Mouse (Mus musculus): ENCODE results near the gene Zmynd15. TPM values are rescaled to one million over a fixed set of nuclear protein-coding genes. Genes with fewer than 3 reads are reported as not detected.

Gene Zmynd15
- total RNA-seq, 1 experiment, result 0.54 TPM

DNA sequence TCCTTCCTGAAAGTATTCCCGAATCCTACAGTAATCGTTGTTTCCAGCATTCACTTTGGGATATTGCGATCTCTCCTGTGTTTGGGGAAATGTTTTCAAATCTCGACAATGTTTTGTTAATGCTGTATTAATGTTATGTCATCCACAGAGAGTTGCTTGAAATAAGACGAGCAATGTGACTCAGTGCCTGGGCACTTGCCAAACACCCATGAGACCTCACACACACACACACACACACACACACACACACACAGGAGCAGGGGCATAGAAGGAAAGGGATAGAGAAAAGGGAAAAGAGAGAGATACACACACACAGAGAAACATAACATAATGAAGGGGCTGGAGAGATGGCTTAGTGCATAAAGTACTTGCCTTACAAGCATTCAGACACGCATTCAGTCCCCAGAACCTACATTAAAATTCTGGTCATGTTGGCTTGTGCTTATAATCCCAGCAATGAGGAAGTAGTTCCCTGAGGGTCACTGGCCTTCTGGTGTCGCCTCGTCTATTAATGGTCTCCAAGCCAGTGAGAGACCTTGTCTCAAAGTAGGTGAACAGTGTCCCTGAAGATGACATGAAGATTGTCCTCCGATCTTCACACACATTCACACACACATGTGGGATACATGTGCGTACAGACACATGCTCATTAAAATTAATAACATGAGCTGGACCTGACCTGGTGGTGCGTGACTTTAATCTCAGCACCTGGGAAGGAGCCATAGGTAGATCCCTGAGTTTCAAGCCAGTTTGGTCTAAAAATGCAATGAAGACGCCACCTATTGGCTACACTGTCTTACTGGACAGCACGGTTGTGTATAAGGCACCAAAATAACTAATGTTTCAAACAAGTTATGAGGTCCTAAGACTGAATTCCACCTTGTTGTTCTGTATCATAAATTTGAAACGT, 40.6 kb downstream of the Zmynd15 start:
- H3K4me3 ChIP-seq (ENCODE audit: insufficient read depth in 1 of 2, low read depth in 1 of 2, low read length in 2 of 2, poor library complexity in 1 of 2, severe bottlenecking in 1 of 2), result no peak overlapping the region
- no peaks in the 10 kb centered on the region for H3K36me3 ChIP-seq (ENCODE audit: control insufficient read depth, insufficient read depth, low read length, poor library complexity, severe bottlenecking)
- H3K4me1 ChIP-seq (ENCODE audit: control insufficient read depth in 2 of 2, insufficient read depth in 2 of 2, low read length in 2 of 2, poor library complexity in 1 of 2), result peaks cover 0 to 2% of the 10 kb centered on the region in 2 experiments; a peak in 2 of 4 replicates
- no peak overlapping the region for H3K27ac ChIP-seq (ENCODE audit: insufficient read depth, low read depth, low read length, poor library complexity, severe bottlenecking)
- in situ Hi-C loops (cut with MboI; ENCODE audit: low sequenced_read_pairs in 2 of 2, unreplicated experiment in 2 of 2), result loop anchor here in 1 of 2 experiments (5.0 kb wide), 1 partner anchor 83 kb away; no protein-coding TSS in a partner anchor
- DNase-seq (ENCODE audit: low read depth, low spot score), result no peak
- H3K9ac ChIP-seq (ENCODE audit: insufficient read depth, low read depth, low read length, poor library complexity, severe bottlenecking), result no peak overlapping the region
- TF ChIP-seq MAFK (IDR thresholded peaks at IDR 0.05; ENCODE audit: insufficient read depth, low read depth, low read length), result no peak
- no peak for TF ChIP-seq HCFC1 (IDR thresholded peaks at IDR 0.05; ENCODE audit: borderline replicate concordance, insufficient read depth, low read length)
- H3K9me3 ChIP-seq (ENCODE audit: control insufficient read depth, insufficient read depth, low read depth, low read length), result no peaks in the 10 kb centered on the region

DNA sequence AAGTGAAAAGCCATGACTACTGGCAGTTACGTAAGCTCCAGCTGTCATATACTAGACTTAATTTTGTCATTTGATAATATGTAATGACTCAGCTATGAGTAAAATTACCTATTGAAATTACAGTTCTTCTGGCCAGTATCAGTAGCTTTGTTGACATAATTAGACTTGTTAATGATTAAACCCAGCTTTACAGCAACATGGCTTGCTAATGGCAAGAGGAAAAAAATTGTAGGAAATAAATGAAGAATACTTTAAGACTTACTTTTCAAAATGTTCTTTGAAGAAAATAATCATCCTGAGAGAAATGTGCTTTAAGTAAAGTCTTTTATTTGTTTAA, 41.2 kb downstream of the Zmynd15 start:
- in situ Hi-C loops (cut with MboI; ENCODE audit: low sequenced_read_pairs in 2 of 2, unreplicated experiment in 2 of 2), result loop anchor here in 1 of 2 experiments (5.0 kb wide), 1 partner anchor 83 kb away; no protein-coding TSS in a partner anchor
- DNase-seq (ENCODE audit: low read depth, low spot score), result no peak
- Histone ChIP-seq H3K9me3 (ENCODE audit: control insufficient read depth, insufficient read depth, low read depth, low read length) (no peaks in the 10 kb centered on the region), H3K4me1 (ENCODE audit: control insufficient read depth in 2 of 2, insufficient read depth in 2 of 2, low read length in 2 of 2, poor library complexity in 1 of 2) (peaks cover 0 to 9% of the 10 kb centered on the region in 2 experiments; a peak in 2 of 4 replicates), H3K9ac (ENCODE audit: insufficient read depth, low read depth, low read length, poor library complexity, severe bottlenecking) (no peak overlapping the region), H3K36me3 (ENCODE audit: control insufficient read depth, insufficient read depth, low read length, poor library complexity, severe bottlenecking) (no peaks in the 10 kb centered on the region), H3K4me3 (ENCODE audit: insufficient read depth in 1 of 2, low read depth in 1 of 2, low read length in 2 of 2, poor library complexity in 1 of 2, severe bottlenecking in 1 of 2) (no peak overlapping the region), H3K27ac (ENCODE audit: insufficient read depth, low read depth, low read length, poor library complexity, severe bottlenecking) (no peak overlapping the region)
- no peak for TF ChIP-seq HCFC1 (IDR thresholded peaks at IDR 0.05; ENCODE audit: borderline replicate concordance, insufficient read depth, low read length)
- TF ChIP-seq CHD2 (IDR thresholded peaks at IDR 0.05; ENCODE audit: low read depth, low read length), result no peak
- TF ChIP-seq MAFK (IDR thresholded peaks at IDR 0.05; ENCODE audit: insufficient read depth, low read depth, low read length), result no peak
- no peak for TF ChIP-seq ZNF384 (IDR thresholded peaks at IDR 0.05; ENCODE audit: low read depth, low read length)
- TF ChIP-seq ZC3H11A (IDR thresholded peaks at IDR 0.05; ENCODE audit: borderline replicate concordance, low read depth, low read length), result no peak

DNA sequence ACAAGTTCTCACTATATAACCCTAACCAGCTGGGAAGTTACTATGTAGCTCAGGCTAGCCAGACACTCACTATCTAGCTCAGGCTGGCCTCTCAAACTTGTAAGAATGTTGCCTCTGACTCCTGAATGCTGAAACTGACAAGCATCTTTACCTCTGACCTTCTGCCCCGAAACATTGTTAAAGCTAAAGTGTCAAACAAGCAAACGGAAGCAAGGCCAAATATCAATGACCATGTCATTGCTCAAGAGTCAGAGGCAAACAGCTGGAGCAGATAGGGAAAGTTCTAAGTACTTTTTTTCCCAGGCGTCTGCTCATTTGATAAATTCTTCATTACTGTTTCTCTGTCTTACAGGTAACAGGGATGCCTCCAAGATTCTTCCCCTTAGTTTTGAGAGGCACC, 42.8 kb downstream of the Zmynd15 start:
- no peak for TF ChIP-seq CHD2 (IDR thresholded peaks at IDR 0.05; ENCODE audit: low read depth, low read length)
- no peak for TF ChIP-seq HCFC1 (IDR thresholded peaks at IDR 0.05; ENCODE audit: borderline replicate concordance, insufficient read depth, low read length)
- H3K9ac ChIP-seq (ENCODE audit: insufficient read depth, low read depth, low read length, poor library complexity, severe bottlenecking), result no peak overlapping the region
- in situ Hi-C loops (cut with MboI; ENCODE audit: low sequenced_read_pairs in 2 of 2, unreplicated experiment in 2 of 2), result loop anchor here in 1 of 2 experiments (5.0 kb wide), 1 partner anchor 85 kb away; no protein-coding TSS in a partner anchor

DNA sequence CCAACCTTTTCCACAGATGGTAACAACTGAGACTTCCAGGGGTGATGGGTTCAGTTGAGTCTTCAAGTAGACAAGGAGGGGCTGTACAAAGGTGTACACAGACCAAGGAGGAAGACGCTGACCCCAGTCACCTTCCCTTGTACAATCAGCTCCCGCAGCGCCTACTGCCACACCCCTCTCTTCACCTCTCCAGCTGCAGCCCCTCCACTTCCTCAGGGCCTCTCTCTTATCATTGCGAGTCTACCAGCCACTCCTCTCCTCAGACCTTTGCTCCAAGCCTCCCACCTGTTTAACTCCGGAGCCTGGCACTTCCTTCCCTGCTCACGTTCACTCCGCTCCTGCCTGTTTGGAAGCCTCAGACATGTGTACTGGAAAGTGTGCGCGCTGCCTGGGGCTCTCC, 45.7 kb downstream of the Zmynd15 start, which contains the start of gene Tm4sf5:
Gene Tm4sf5, plus strand, starts transcription at position 275 of the 400 bp plus-strand sequence.
- Histone ChIP-seq H3K4me3 (ENCODE audit: insufficient read depth in 1 of 2, low read depth in 1 of 2, low read length in 2 of 2, poor library complexity in 1 of 2, severe bottlenecking in 1 of 2) (no peak within 1 kb of the TSS; a peak in 1 of 4 replicates), H3K36me3 (ENCODE audit: control insufficient read depth, insufficient read depth, low read length, poor library complexity, severe bottlenecking) (no peaks in the 10 kb centered on the region), H3K27ac (ENCODE audit: insufficient read depth, low read depth, low read length, poor library complexity, severe bottlenecking) (no peak within 1 kb of the TSS), H3K9me3 (ENCODE audit: control insufficient read depth, insufficient read depth, low read depth, low read length) (no peaks in the 10 kb centered on the region), H3K9ac (ENCODE audit: insufficient read depth, low read depth, low read length, poor library complexity, severe bottlenecking) (no peak within 1 kb of the TSS), H3K4me1 (ENCODE audit: control insufficient read depth in 2 of 2, insufficient read depth in 2 of 2, low read length in 2 of 2, poor library complexity in 1 of 2) (peaks cover 0 to 11% of the 10 kb centered on the region in 2 experiments; a peak in 2 of 4 replicates)
- no peak for DNase-seq (ENCODE audit: low read depth, low spot score)
- in situ Hi-C loops (cut with MboI; ENCODE audit: low sequenced_read_pairs in 2 of 2, unreplicated experiment in 2 of 2), result loop anchor here in 1 of 2 experiments (5.0 kb wide), 1 partner anchor 88 kb away; no protein-coding TSS in a partner anchor
- TF ChIP-seq ZC3H11A (IDR thresholded peaks at IDR 0.05; ENCODE audit: borderline replicate concordance, low read depth, low read length), result no peak
- TF ChIP-seq MAFK (IDR thresholded peaks at IDR 0.05; ENCODE audit: insufficient read depth, low read depth, low read length), result no peak
- no peak for TF ChIP-seq CHD2 (IDR thresholded peaks at IDR 0.05; ENCODE audit: low read depth, low read length)
- no peak for TF ChIP-seq ZNF384 (IDR thresholded peaks at IDR 0.05; ENCODE audit: low read depth, low read length)
- no peak for TF ChIP-seq HCFC1 (IDR thresholded peaks at IDR 0.05; ENCODE audit: borderline replicate concordance, insufficient read depth, low read length)

More for the DNA sequence above, 42.8 kb downstream of the Zmynd15 start:
- H3K4me1 ChIP-seq (ENCODE audit: control insufficient read depth in 2 of 2, insufficient read depth in 2 of 2, low read length in 2 of 2, poor library complexity in 1 of 2), result peaks cover 0 to 9% of the 10 kb centered on the region in 2 experiments; a peak in 2 of 4 replicates
- no peaks in the 10 kb centered on the region for H3K9me3 ChIP-seq (ENCODE audit: control insufficient read depth, insufficient read depth, low read depth, low read length)
- no peak overlapping the region for H3K4me3 ChIP-seq (ENCODE audit: insufficient read depth in 1 of 2, low read depth in 1 of 2, low read length in 2 of 2, poor library complexity in 1 of 2, severe bottlenecking in 1 of 2)
- no peak overlapping the region for H3K27ac ChIP-seq (ENCODE audit: insufficient read depth, low read depth, low read length, poor library complexity, severe bottlenecking)
- H3K36me3 ChIP-seq (ENCODE audit: control insufficient read depth, insufficient read depth, low read length, poor library complexity, severe bottlenecking), result no peaks in the 10 kb centered on the region
- DNase-seq (ENCODE audit: low read depth, low spot score), result no peak

All from ES-E14 (cell line).